Mouse (Mus musculus) heart, adult 8-10 months (tissue): ENCODE measurements around the gene Ipo11. TPM values are rescaled to one million over a fixed set of nuclear protein-coding genes. Genes with fewer than 3 reads are reported as not detected.
"Not testable (repeated sequence)": the region's sequence is repeated elsewhere in the genome, so short reads cannot be mapped to it uniquely, and the experiment has no call there.

Experiments
- DNase-seq: peaks from one replicate; pipeline ENCODE4 v3.0.0; 2022; ENCODE audit warnings: low spot score
- total RNA-seq, 4 experiments: library from RNA; stranded (reverse); gene quantifications; 2 replicates each; pipeline ENCODE4 v1.2.4; 2022

Ipo11 gene
- total RNA-seq, result 10 to 100 TPM; 23.9 to 26.6 (median 24.9) TPM

GRCm38 (mm10) chr13:106936256-106937137 lies at the start of gene Ipo11:
Gene Ipo11, minus strand, starts transcription at chr13:106936958.
- DNase-seq, result peak; percentile 87

GRCm38 (mm10) chr13:106961496-106961895 lies 24.7 kb upstream of the Ipo11 start:
- no peak for DNase-seq

- no peak for DNase-seq
Observed at GRCm38 (mm10) chr13:106960557-106960956, 23.8 kb upstream of the Ipo11 start.

- DNase-seq, result no peak
Observed at GRCm38 (mm10) chr13:106958286-106958685, 21.5 kb upstream of the Ipo11 start.

- no peak for DNase-seq
Observed at GRCm38 (mm10) chr13:106957554-106957953, 20.8 kb upstream of the Ipo11 start.

- no peak for DNase-seq
Observed at GRCm38 (mm10) chr13:106954880-106955279, 18.1 kb upstream of the Ipo11 start.

GRCm38 (mm10) chr13:106947583-106947982 lies 10.8 kb upstream of the Ipo11 start:
- no peak for DNase-seq

GRCm38 (mm10) chr13:106946594-106947540 lies 10.1 kb upstream of the Ipo11 start, which contains the start of gene Dimt1:
Gene Dimt1, plus strand, starts transcription at chr13:106947127.
- DNase-seq, result peak; percentile 95

GRCm38 (mm10) chr13:106945518-106945917 lies 8.8 kb upstream of the Ipo11 start:
- DNase-seq, result no peak

GRCm38 (mm10) chr13:106942721-106943120 lies 6.0 kb upstream of the Ipo11 start:
- no peak for DNase-seq

- no peak for DNase-seq
Observed at GRCm38 (mm10) chr13:106941211-106941976, 4.6 kb upstream of the Ipo11 start.

GRCm38 (mm10) chr13:106937138-106937472 lies 347 bp upstream of the Ipo11 start:
- no peak for DNase-seq

- DNase-seq, result no peak
Observed at GRCm38 (mm10) chr13:106935871-106936255, 895 bp downstream of the Ipo11 start.

- no peak for DNase-seq
Observed at GRCm38 (mm10) chr13:106929201-106929600, 7.6 kb downstream of the Ipo11 start.

GRCm38 (mm10) chr13:106928296-106928695 lies 8.5 kb downstream of the Ipo11 start:
- no peak for DNase-seq

- DNase-seq, result not testable (repeated sequence)
Observed at GRCm38 (mm10) chr13:106925921-106926320, 10.8 kb downstream of the Ipo11 start.

GRCm38 (mm10) chr13:106918322-106919050 lies 18.3 kb downstream of the Ipo11 start:
- DNase-seq, result peak; percentile 41

- DNase-seq, result no peak
Observed at GRCm38 (mm10) chr13:106913125-106913736, 23.5 kb downstream of the Ipo11 start.

- no peak for DNase-seq
Observed at GRCm38 (mm10) chr13:106910096-106910495, 26.7 kb downstream of the Ipo11 start.

- DNase-seq, result no peak
Observed at GRCm38 (mm10) chr13:106907273-106907672, 29.5 kb downstream of the Ipo11 start.
